Mouse (Mus musculus): ENCODE results near the gene Qrsl1. TPM values are rescaled to one million over a fixed set of nuclear protein-coding genes. Genes with fewer than 3 reads are reported as not detected.

The Qrsl1 gene
- polyA plus RNA-seq, 2 experiments = 5.6 to 7.2 TPM

DNA sequence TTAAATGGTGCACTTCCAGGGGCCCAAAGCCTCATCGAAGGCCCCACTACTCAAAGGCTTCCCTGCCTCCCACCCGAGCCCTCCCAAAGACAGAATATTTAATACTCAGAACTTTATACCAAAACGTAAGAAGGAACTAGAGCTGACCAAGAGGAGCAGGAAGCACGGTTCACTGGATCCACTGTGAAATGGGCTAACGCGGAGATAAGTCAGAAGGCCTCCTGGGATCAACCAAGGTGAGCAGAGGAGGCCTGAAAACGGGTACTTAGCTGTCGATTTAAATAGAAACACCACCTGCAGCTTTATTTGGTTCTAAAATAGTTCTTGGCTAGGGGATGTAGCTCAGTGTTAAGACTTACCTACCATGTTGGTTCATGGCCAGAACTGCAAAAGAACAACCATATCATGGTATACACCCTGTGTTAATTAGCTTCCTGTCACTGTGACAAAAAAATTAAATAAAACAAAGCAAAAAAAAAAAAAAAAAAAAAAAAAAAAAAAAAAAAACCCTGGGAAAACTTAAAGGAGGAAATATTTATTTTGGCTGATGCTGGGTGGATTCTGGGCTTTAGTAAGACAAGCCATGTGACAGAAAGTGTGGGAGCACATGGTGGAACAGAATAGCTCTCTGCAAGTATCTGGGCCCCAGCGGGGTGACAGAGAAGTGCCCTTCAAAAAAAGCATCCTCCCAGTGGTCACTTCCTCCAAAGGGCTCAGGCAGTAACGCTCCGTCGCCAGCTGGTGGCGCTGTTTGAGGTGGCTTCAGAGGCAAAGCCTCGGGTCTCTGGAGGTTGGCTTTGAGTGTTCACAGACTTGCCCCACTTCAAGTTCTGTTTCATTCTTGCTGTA lies 74.5 kb downstream of the Qrsl1 start:
- Histone ChIP-seq H3K4me2 (ENCODE audit: low read depth) (no peak overlapping the region), H3K4me3 (ENCODE audit: insufficient read depth in 1 of 2, low read depth in 2 of 2, low read length in 2 of 2) (no peak overlapping the region), H3K36me3 (replicated peaks; ENCODE audit: control insufficient read depth, insufficient read depth, low read depth) (no peaks in the 10 kb centered on the region), H3K9me3 (ENCODE audit: control insufficient read depth, low read length) (no peaks in the 10 kb centered on the region), H3K4me1 (replicated peaks; ENCODE audit: control insufficient read depth in 2 of 2, insufficient read depth in 2 of 2, low read length in 1 of 2) (peaks cover 0 to 4% of the 10 kb centered on the region in 2 experiments; a peak in 1 of 4 replicates), H3K27ac (no peak overlapping the region), H3K27me3 (ENCODE audit: control insufficient read depth, insufficient read depth, low read length) (no peaks in the 10 kb centered on the region), H3K9ac (replicated peaks) (no peak overlapping the region)
- WGBS (ENCODE audit: insufficient replicate concordance) = 67% methylated on average over 14 of the region's 14 CpGs
- TF ChIP-seq CTCF (IDR thresholded peaks at IDR 0.05; ENCODE audit: low read depth) (peak; percentile 71), EP300 (IDR thresholded peaks at IDR 0.05; ENCODE audit: low read depth) (no peak)
- ATAC-seq (ENCODE audit: insufficient read depth) (no peak), DNase-seq (ENCODE audit: low read depth in 3 of 3, low spot score in 3 of 3) (no peak)

DNA sequence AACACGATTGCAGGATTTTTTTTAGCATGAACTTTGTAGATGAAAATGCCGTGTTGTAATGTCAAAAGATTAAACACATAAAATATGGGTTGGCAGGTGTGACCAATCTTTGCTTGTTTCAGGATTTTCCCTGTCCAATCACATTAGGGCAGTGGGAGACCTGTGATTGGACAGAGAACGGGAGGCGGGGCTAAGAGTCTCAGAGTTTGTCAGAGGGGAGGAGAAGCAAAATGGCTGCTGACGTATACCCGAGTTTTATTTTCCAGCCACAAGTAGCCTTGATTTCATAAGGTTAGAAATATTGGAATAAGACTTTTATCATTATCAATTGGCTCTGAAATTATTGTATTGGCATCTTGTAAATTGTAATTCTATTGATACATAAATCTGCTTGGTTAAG lies 75.8 kb downstream of the Qrsl1 start:
- Histone ChIP-seq H3K27ac (no peak overlapping the region), H3K4me3 (ENCODE audit: insufficient read depth in 1 of 2, low read depth in 2 of 2, low read length in 2 of 2) (no peak overlapping the region), H3K4me1 (replicated peaks; ENCODE audit: control insufficient read depth in 2 of 2, insufficient read depth in 2 of 2, low read length in 1 of 2) (0 out of 4 replicates have a peak, but pooled peaks cover 0 to 2% of the 10 kb centered on the region in 2 experiments), H3K9ac (replicated peaks) (no peak overlapping the region), H3K36me3 (replicated peaks; ENCODE audit: control insufficient read depth, insufficient read depth, low read depth) (no peaks in the 10 kb centered on the region), H3K9me3 (ENCODE audit: control insufficient read depth, low read length) (no peaks in the 10 kb centered on the region), H3K4me2 (ENCODE audit: low read depth) (no peak overlapping the region), H3K27me3 (ENCODE audit: control insufficient read depth, insufficient read depth, low read length) (no peaks in the 10 kb centered on the region)
- WGBS (ENCODE audit: insufficient replicate concordance) = 77% methylated on average over 6 of the region's 6 CpGs
- no peak for ATAC-seq (ENCODE audit: insufficient read depth)
- TF ChIP-seq EP300 (IDR thresholded peaks at IDR 0.05; ENCODE audit: low read depth) = no peak
- no peak for TF ChIP-seq CTCF (IDR thresholded peaks at IDR 0.05; ENCODE audit: low read depth)
- DNase-seq (ENCODE audit: low read depth in 3 of 3, low spot score in 3 of 3) = no peak

DNA sequence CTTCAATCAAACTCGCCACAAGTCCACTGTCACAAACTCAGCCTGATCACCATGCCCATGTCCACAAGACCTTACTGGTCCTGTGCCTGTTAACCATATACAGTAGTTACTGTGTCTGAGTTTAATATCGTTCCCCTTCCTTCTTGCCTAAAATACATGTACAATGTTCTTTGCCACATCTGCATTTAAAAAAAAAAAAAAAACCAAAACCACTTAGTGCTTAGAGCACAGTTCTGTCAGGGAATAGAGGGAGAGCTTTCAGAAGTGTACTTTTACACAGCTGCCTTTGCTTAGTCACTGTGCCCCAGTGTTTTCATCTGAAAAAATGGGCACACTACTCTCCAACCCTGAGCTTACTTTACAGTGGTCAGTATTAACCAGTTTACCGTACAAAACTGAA lies 76.8 kb downstream of the Qrsl1 start:
- no peak overlapping the region for H3K4me3 ChIP-seq (ENCODE audit: insufficient read depth in 1 of 2, low read depth in 2 of 2, low read length in 2 of 2)
- no peaks in the 10 kb centered on the region for H3K9me3 ChIP-seq (ENCODE audit: control insufficient read depth, low read length)
- no peaks in the 10 kb centered on the region for H3K36me3 ChIP-seq (replicated peaks; ENCODE audit: control insufficient read depth, insufficient read depth, low read depth)
- DNase-seq (ENCODE audit: low read depth in 3 of 3, low spot score in 3 of 3) = no peak
- 71% methylated on average over 3 of the region's 3 CpGs for WGBS (ENCODE audit: insufficient replicate concordance)
- no peaks in the 10 kb centered on the region for H3K27me3 ChIP-seq (ENCODE audit: control insufficient read depth, insufficient read depth, low read length)
- no peak for ATAC-seq (ENCODE audit: insufficient read depth)
- no peak overlapping the region for H3K27ac ChIP-seq
- no peak overlapping the region for H3K9ac ChIP-seq (replicated peaks)
- H3K4me1 ChIP-seq (replicated peaks; ENCODE audit: control insufficient read depth in 2 of 2, insufficient read depth in 2 of 2, low read length in 1 of 2) = no peaks in the 10 kb centered on the region
- TF ChIP-seq EP300 (IDR thresholded peaks at IDR 0.05; ENCODE audit: low read depth) = no peak
- no peak for TF ChIP-seq CTCF (IDR thresholded peaks at IDR 0.05; ENCODE audit: low read depth)
- H3K4me2 ChIP-seq (ENCODE audit: low read depth) = no peak overlapping the region

Other genes starting within 250 kb of the Qrsl1 start
- gene Rtn4ip1, start 62 bp upstream of the Qrsl1 start, polyA plus RNA-seq (2012; rRNA removed) = 4.7 and 6.4 TPM in 2 replicates
- gene Rtn4ip1, start 62 bp upstream of the Qrsl1 start, polyA plus RNA-seq (2014; fragmentation: Nextera tagmentation; extraction: Ambion mirVana) = 9.8 and 11.1 TPM in 2 replicates
- gene Crybg1, start 247.1 kb upstream of the Qrsl1 start, polyA plus RNA-seq (2012; rRNA removed) = 0.22 and 0.25 TPM in 2 replicates
- gene Crybg1, start 247.1 kb upstream of the Qrsl1 start, polyA plus RNA-seq (2014; fragmentation: Nextera tagmentation; extraction: Ambion mirVana) = 0.48 and 0.54 TPM in 2 replicates